ENCODE assay signal across 26 mouse cellular contexts in genomic region chr5:99625603-99626002, GRCm38 (mm10).
A peak's percentile ranks its signal among the peaks of the same experiment; 100 is the strongest.
DNase-seq lines count a peak whose midpoint lies in the region; ATAC-seq and TF ChIP-seq lines count a peak whose summit lies in the region.
"Had no signal": no experiment of that assay in that cellular context is flagged by ENCODE, and none has a peak within 500 bp of the region (broad histone marks: within the 10 kb centered on the region; RNA-seq: fewer than 3 reads in every experiment).

No protein-coding gene starts in this region.

- H3K27ac ChIP-seq in forebrain, postnatal 0 days (ENCODE audit: low read depth, low read length): no peak overlapping the region
- no peak overlapping the region for H3K27ac ChIP-seq in forebrain, embryonic 11.5 days (ENCODE audit: low read depth, low read length)
- H3K27ac ChIP-seq in liver, embryonic 16.5 days (ENCODE audit: low read length): no peak overlapping the region
- H3K27ac ChIP-seq in intestine, embryonic 16.5 days (ENCODE audit: low read length): no peak overlapping the region
- H3K27ac ChIP-seq in limb, embryonic 10.5 days: peak overlapping the region; percentile 36
- H3K27ac ChIP-seq in layer of hippocampus, adult 2 months: no peak overlapping the region
- H3K27ac ChIP-seq: embryonic facial prominence, embryonic 12.5 days; embryonic facial prominence, embryonic 15.5 days; forebrain, embryonic 12.5 days; forebrain, embryonic 15.5 days; heart, adult 2 months; hindbrain, embryonic 12.5 days; hindbrain, embryonic 15.5 days had no signal

- H3K4me1 ChIP-seq in forebrain, postnatal 0 days (ENCODE audit: insufficient read depth): no peaks in the 10 kb centered on the region
- no peaks in the 10 kb centered on the region for H3K4me1 ChIP-seq in forebrain, embryonic 11.5 days (replicated peaks; ENCODE audit: control insufficient read depth, insufficient read depth, low read length)
- H3K4me1 ChIP-seq in liver, embryonic 16.5 days (ENCODE audit: control insufficient read depth, low read depth, low read length): no peaks in the 10 kb centered on the region; the same call in 1 of the 2 replicates
- peaks cover 3% of the 10 kb centered on the region; the same call in 1 of the 2 replicates for H3K4me1 ChIP-seq in intestine, embryonic 16.5 days (ENCODE audit: control insufficient read depth, insufficient read depth, low read length)
- peaks cover 54% of the 10 kb centered on the region for H3K4me1 ChIP-seq in limb, embryonic 10.5 days
- H3K4me1 ChIP-seq: embryonic facial prominence, embryonic 15.5 days; forebrain, embryonic 15.5 days had no signal

- no peaks in the 10 kb centered on the region for H3K9me3 ChIP-seq in forebrain, postnatal 0 days (ENCODE audit: low read length)
- H3K9me3 ChIP-seq in forebrain, embryonic 11.5 days (ENCODE audit: control insufficient read depth, low read length): no peaks in the 10 kb centered on the region
- no peaks in the 10 kb centered on the region for H3K9me3 ChIP-seq in liver, embryonic 16.5 days (replicated peaks; ENCODE audit: control insufficient read depth, low read length)
- no peaks in the 10 kb centered on the region for H3K9me3 ChIP-seq in intestine, embryonic 16.5 days (ENCODE audit: control insufficient read depth, low read length)
- H3K9me3 ChIP-seq in limb, embryonic 10.5 days (replicated peaks): no peaks in the 10 kb centered on the region
- H3K9me3 ChIP-seq: embryonic facial prominence, embryonic 12.5 days; embryonic facial prominence, embryonic 15.5 days; forebrain, embryonic 12.5 days; forebrain, embryonic 15.5 days; heart, embryonic 10.5 days; hindbrain, embryonic 12.5 days; hindbrain, embryonic 15.5 days had no signal

- no peak overlapping the region for H3K4me3 ChIP-seq in forebrain, postnatal 0 days (ENCODE audit: low read depth, low read length)
- no peak overlapping the region for H3K4me3 ChIP-seq in forebrain, embryonic 11.5 days (ENCODE audit: low read depth, low read length)
- no peak overlapping the region for H3K4me3 ChIP-seq in liver, embryonic 16.5 days (ENCODE audit: low read depth, low read length)
- no peak overlapping the region for H3K4me3 ChIP-seq in intestine, embryonic 16.5 days (ENCODE audit: low read length)
- H3K4me3 ChIP-seq in limb, embryonic 10.5 days: no peak overlapping the region
- H3K4me3 ChIP-seq in layer of hippocampus, adult 2 months: no peak overlapping the region
- H3K4me3 ChIP-seq: embryonic facial prominence, embryonic 12.5 days; embryonic facial prominence, embryonic 15.5 days; forebrain, embryonic 12.5 days; forebrain, embryonic 15.5 days; heart, adult 2 months; heart, embryonic 10.5 days; hindbrain, embryonic 12.5 days; hindbrain, embryonic 15.5 days had no signal

- H3K36me3 ChIP-seq in forebrain, postnatal 0 days (ENCODE audit: insufficient read depth): no peaks in the 10 kb centered on the region
- no peaks in the 10 kb centered on the region for H3K36me3 ChIP-seq in forebrain, embryonic 11.5 days (ENCODE audit: control insufficient read depth, insufficient read depth, low read length)
- H3K36me3 ChIP-seq in liver, embryonic 16.5 days (ENCODE audit: control insufficient read depth, insufficient read depth): no peaks in the 10 kb centered on the region
- H3K36me3 ChIP-seq in intestine, embryonic 16.5 days (ENCODE audit: control insufficient read depth, insufficient read depth, low read length): no peaks in the 10 kb centered on the region
- H3K36me3 ChIP-seq in limb, embryonic 10.5 days: no peaks in the 10 kb centered on the region
- H3K36me3 ChIP-seq: embryonic facial prominence, embryonic 12.5 days; embryonic facial prominence, embryonic 15.5 days; forebrain, embryonic 12.5 days; forebrain, embryonic 15.5 days; G1E; heart, embryonic 10.5 days; hindbrain, embryonic 12.5 days; hindbrain, embryonic 15.5 days had no signal

- no peak for TF ChIP-seq CTCF in forebrain, postnatal 0 days (IDR thresholded peaks at IDR 0.05; ENCODE audit: low read depth)
- no peak for TF ChIP-seq CTCF in layer of hippocampus, adult 2 months (conservative IDR thresholded peaks at IDR 0.05)

- DNase-seq in forebrain, postnatal 0 days: no peak
- no peak for DNase-seq in forebrain, embryonic 11.5 days (ENCODE audit: low spot score)
- DNase-seq in liver: no peak
- no peak for DNase-seq in limb, embryonic 10.5 days (ENCODE audit: low spot score)
- DNase-seq in ovary, postnatal 36 days (ENCODE audit: low spot score): no peak
- DNase-seq in layer of hippocampus, adult 2 months (ENCODE audit: low spot score in 2 of 2): no peak
- DNase-seq: adrenal gland, adult 2 months; adrenal gland, postnatal 25 days; B cell, adult 2 months; cerebellum, adult 11-12 months; cerebellum, adult 8-10 months; cerebellum, postnatal 10 days; cerebellum, postnatal 36 days; gastrocnemius, postnatal 25 days; heart, adult 2 months had no signal

- no peaks in the 10 kb centered on the region for H3K27me3 ChIP-seq in forebrain, postnatal 0 days (ENCODE audit: insufficient read depth, low read length)
- no peaks in the 10 kb centered on the region for H3K27me3 ChIP-seq in forebrain, embryonic 11.5 days (ENCODE audit: control insufficient read depth, insufficient read depth, low read length)
- no peaks in the 10 kb centered on the region for H3K27me3 ChIP-seq in liver, embryonic 16.5 days (ENCODE audit: control insufficient read depth, insufficient read depth, low read depth, low read length)
- H3K27me3 ChIP-seq in intestine, embryonic 16.5 days (replicated peaks; ENCODE audit: control insufficient read depth, insufficient read depth, low read length): no peaks in the 10 kb centered on the region
- 0 out of 2 replicates have a peak, but pooled peaks cover 4% of the 10 kb centered on the region for H3K27me3 ChIP-seq in limb, embryonic 10.5 days (ENCODE audit: low read depth, poor library complexity, severe bottlenecking)
- H3K27me3 ChIP-seq: CH12.LX; embryonic facial prominence, embryonic 15.5 days; forebrain, embryonic 12.5 days; forebrain, embryonic 15.5 days; hindbrain, embryonic 12.5 days; hindbrain, embryonic 15.5 days had no signal

- no peak overlapping the region for H3K9ac ChIP-seq in forebrain, postnatal 0 days
- H3K9ac ChIP-seq in forebrain, embryonic 11.5 days (ENCODE audit: low read length): no peak overlapping the region
- no peak overlapping the region for H3K9ac ChIP-seq in liver, embryonic 16.5 days (ENCODE audit: low read depth, low read length)
- no peak overlapping the region for H3K9ac ChIP-seq in intestine, embryonic 16.5 days (ENCODE audit: low read depth, low read length)
- H3K9ac ChIP-seq: embryonic facial prominence, embryonic 12.5 days; embryonic facial prominence, embryonic 15.5 days; forebrain, embryonic 12.5 days; forebrain, embryonic 15.5 days; hindbrain, embryonic 12.5 days; hindbrain, embryonic 15.5 days had no signal

- ATAC-seq in forebrain, postnatal 0 days: 0 out of 2 replicates have a peak, but pooled peaks have one; percentile 27
- no peak for ATAC-seq in forebrain, embryonic 11.5 days (replicated peaks; ENCODE audit: low FRiP score)
- ATAC-seq in liver, embryonic 16.5 days (ENCODE audit: low read depth): peak; percentile 45
- peak; percentile 91 for ATAC-seq in intestine, embryonic 16.5 days
- ATAC-seq: forebrain, embryonic 15.5 days had no signal

- no peak overlapping the region for H3K4me2 ChIP-seq in forebrain, postnatal 0 days (ENCODE audit: low read depth)
- H3K4me2 ChIP-seq in forebrain, embryonic 11.5 days (ENCODE audit: low read depth, low read length, severe bottlenecking): no peak overlapping the region
- H3K4me2 ChIP-seq in liver, embryonic 16.5 days (ENCODE audit: low read depth, low read length): no peak overlapping the region
- H3K4me2 ChIP-seq in intestine, embryonic 16.5 days (ENCODE audit: low read depth, low read length): no peak overlapping the region
- H3K4me2 ChIP-seq: embryonic facial prominence, embryonic 12.5 days; embryonic facial prominence, embryonic 15.5 days; forebrain, embryonic 12.5 days; forebrain, embryonic 15.5 days; hindbrain, embryonic 12.5 days; hindbrain, embryonic 15.5 days had no signal

- WGBS in forebrain, postnatal 0 days: 70% methylated on average over 3 of the region's 3 CpGs
- 68% methylated on average over 3 of the region's 3 CpGs for WGBS in forebrain, embryonic 11.5 days
- 53% methylated on average over 3 of the region's 3 CpGs for WGBS in liver, embryonic 16.5 days (ENCODE audit: insufficient replicate concordance)
- WGBS in intestine, embryonic 16.5 days: 47% methylated on average over 3 of the region's 3 CpGs
- WGBS in limb, embryonic 10.5 days: 71% methylated on average over 3 of the region's 3 CpGs
